ENCODE assay signal across 8 mouse cellular contexts in genomic region chr11:117628312-117628779, GRCm38 (mm10). TPM values are rescaled to one million over a fixed set of nuclear protein-coding genes. Genes with fewer than 3 reads are reported as not detected.
DNase-seq lines count a peak whose midpoint lies in the region; ATAC-seq lines count a peak whose summit lies in the region.

No protein-coding gene starts in this region.

- H3K9me3 ChIP-seq in neural tube, embryonic 11.5 days (ENCODE audit: control insufficient read depth, low read length) = no peaks in the 10 kb centered on the region
- H3K9me3 ChIP-seq in embryonic facial prominence, embryonic 11.5 days (replicated peaks; ENCODE audit: control insufficient read depth, low read length) = no peaks in the 10 kb centered on the region
- no peaks in the 10 kb centered on the region for H3K9me3 ChIP-seq in kidney, embryonic 15.5 days (replicated peaks)

- H3K27ac ChIP-seq in neural tube, embryonic 11.5 days (ENCODE audit: low read depth, low read length) = peak overlapping the region; percentile 76
- 0 out of 2 replicates have a peak overlapping the region, but pooled peaks have one; percentile 22 for H3K27ac ChIP-seq in embryonic facial prominence, embryonic 11.5 days (replicated peaks; ENCODE audit: low read depth, low read length)
- no peak overlapping the region for H3K27ac ChIP-seq in kidney, embryonic 15.5 days

- H3K4me1 ChIP-seq in neural tube, embryonic 11.5 days (ENCODE audit: control insufficient read depth, insufficient read depth, low read length) = peaks cover 15% of the 10 kb centered on the region
- peaks cover 6% of the 10 kb centered on the region for H3K4me1 ChIP-seq in embryonic facial prominence, embryonic 11.5 days (ENCODE audit: control insufficient read depth, insufficient read depth, low read length)
- H3K4me1 ChIP-seq in kidney, embryonic 15.5 days = peaks cover 10% of the 10 kb centered on the region; the same call in 1 of the 2 replicates

- no peaks in the 10 kb centered on the region for H3K36me3 ChIP-seq in neural tube, embryonic 11.5 days (ENCODE audit: control insufficient read depth, insufficient read depth, low read length)
- no peaks in the 10 kb centered on the region for H3K36me3 ChIP-seq in embryonic facial prominence, embryonic 11.5 days (replicated peaks; ENCODE audit: control insufficient read depth, insufficient read depth, low read depth, low read length)
- H3K36me3 ChIP-seq in kidney, embryonic 15.5 days = no peaks in the 10 kb centered on the region

- no peak for ATAC-seq in neural tube, embryonic 11.5 days (ENCODE audit: insufficient read depth, low FRiP score, low TSS enrichment)
- ATAC-seq in embryonic facial prominence, embryonic 11.5 days (replicated peaks; ENCODE audit: insufficient number of reproducible peaks, low FRiP score, low TSS enrichment, low read depth) = 0 out of 2 replicates have a peak, but pooled peaks have one; percentile 70
- no peak for ATAC-seq in kidney, embryonic 15.5 days (replicated peaks; ENCODE audit: low FRiP score)

- 0 out of 2 replicates have a peak, but pooled peaks cover 6% of the 10 kb centered on the region for H3K27me3 ChIP-seq in neural tube, embryonic 11.5 days (ENCODE audit: control insufficient read depth, insufficient read depth, low read length)
- H3K27me3 ChIP-seq in embryonic facial prominence, embryonic 11.5 days (ENCODE audit: control insufficient read depth, insufficient read depth, low read length) = peaks cover 4% of the 10 kb centered on the region; the same call in 1 of the 2 replicates
- peaks cover 33% of the 10 kb centered on the region for H3K27me3 ChIP-seq in kidney, embryonic 15.5 days

- 10% methylated on average over 9 of the region's 9 CpGs for WGBS in neural tube, embryonic 11.5 days
- WGBS in embryonic facial prominence, embryonic 11.5 days = 9% methylated on average over 9 of the region's 9 CpGs
- 13% methylated on average over 9 of the region's 9 CpGs for WGBS in kidney, embryonic 15.5 days

- no peak for DNase-seq in neural tube, embryonic 11.5 days (ENCODE audit: low spot score)
- no peak for DNase-seq in neural tube, embryonic 10.5 days (ENCODE audit: extremely low spot score, low spot score)
- peak; percentile 79 for DNase-seq in embryonic facial prominence, embryonic 11.5 days (ENCODE audit: low spot score)
- peak; percentile 48 for DNase-seq in heart, postnatal 4 days
- DNase-seq in left cerebral cortex, postnatal 36 days (ENCODE audit: low spot score in 2 of 2) = peak; percentile 71 to 81
- peak; percentile 68 for DNase-seq in right cerebral cortex, postnatal 14 days
- no peak for DNase-seq in kidney, postnatal 25 days

- peak overlapping the region; percentile 37; the same call in 1 of the 2 replicates for H3K9ac ChIP-seq in neural tube, embryonic 11.5 days (ENCODE audit: low read length)
- peak overlapping the region; percentile 37 for H3K9ac ChIP-seq in embryonic facial prominence, embryonic 11.5 days (replicated peaks; ENCODE audit: low read length)
- no peak overlapping the region for H3K9ac ChIP-seq in kidney, embryonic 15.5 days

- peak overlapping the region; percentile 19 for H3K4me2 ChIP-seq in neural tube, embryonic 11.5 days (ENCODE audit: low read depth)
- H3K4me2 ChIP-seq in embryonic facial prominence, embryonic 11.5 days (ENCODE audit: low read depth, low read length) = no peak overlapping the region; the same call in 1 of the 2 replicates
- no peak overlapping the region for H3K4me2 ChIP-seq in kidney, embryonic 15.5 days

- no peak overlapping the region for H3K4me3 ChIP-seq in neural tube, embryonic 11.5 days (ENCODE audit: low read depth, low read length)
- H3K4me3 ChIP-seq in embryonic facial prominence, embryonic 11.5 days (ENCODE audit: low read depth, low read length) = no peak overlapping the region
- H3K4me3 ChIP-seq in kidney, embryonic 15.5 days (replicated peaks) = no peak overlapping the region

- intact Hi-C loops in left cerebral cortex, postnatal 36 days (cut with DNase I) = loop anchor here (5.0 kb wide), 1 partner anchor 146 kb away; the partner anchor contains the start of gene Gm11733

RNA-seq across cellular contexts. Expression of gene Tnrc6c, which starts 25.7 kb away (rescaled TPM):
- 17.1 and 18.2 TPM in 2 replicates for polyA plus RNA-seq in neural tube, embryonic 11.5 days (2014; fragmentation: Nextera tagmentation; extraction: Ambion mirVana)
- 15.4 and 16.7 TPM in 2 replicates for polyA plus RNA-seq in embryonic facial prominence, embryonic 11.5 days (2014; fragmentation: Nextera tagmentation; extraction: Ambion mirVana)
- total RNA-seq in heart, postnatal 4 days (2021) = 10 to 100 TPM; 25.4 to 27.4 TPM
- 10 to 100 TPM; 47.7 to 65.3 TPM for total RNA-seq in left cerebral cortex, postnatal 36 days (2021)
- polyA plus RNA-seq in kidney, embryonic 15.5 days (2015; fragmentation: Nextera tagmentation; extraction: Ambion mirVana) = 10.0 and 10.5 TPM in 2 replicates

Comparison
In these comparisons a context has a peak if more than half of its experiments do, and no peak if none do; other contexts are left out.
1. DNase-seq: peak in embryonic facial prominence, embryonic 11.5 days (single experiment), heart, postnatal 4 days (single experiment), left cerebral cortex, postnatal 36 days (2 of 2) and right cerebral cortex, postnatal 14 days (single experiment); none in neural tube, embryonic 11.5 days (single experiment), neural tube, embryonic 10.5 days (single experiment) and kidney, postnatal 25 days (0 of 2).